Mouse (Mus musculus) small intestine, adult 2 months (tissue): ENCODE measurements around the gene Ralgapa2.

Experiments used
- CTCF ChIP-seq: fragments of 200-500 bp; IDR thresholded peaks from 2 replicates; pipeline ENCODE4 v1.5.1; 2012; ENCODE audit warnings: low read depth, mild to moderate bottlenecking, control low read depth, inconsistent platforms, low read length, moderate library complexity, mixed read lengths; ENCODE audit not compliant: insufficient replicate concordance, insufficient read length; ENCODE audit errors: extremely low read depth
- POLR2A ChIP-seq: fragments of 200-500 bp; IDR thresholded peaks from 2 replicates; pipeline ENCODE4 v1.6.1; 2012; ENCODE audit warnings: low read depth, mild to moderate bottlenecking, control low read depth, inconsistent platforms, low read length, moderate library complexity

DNA sequence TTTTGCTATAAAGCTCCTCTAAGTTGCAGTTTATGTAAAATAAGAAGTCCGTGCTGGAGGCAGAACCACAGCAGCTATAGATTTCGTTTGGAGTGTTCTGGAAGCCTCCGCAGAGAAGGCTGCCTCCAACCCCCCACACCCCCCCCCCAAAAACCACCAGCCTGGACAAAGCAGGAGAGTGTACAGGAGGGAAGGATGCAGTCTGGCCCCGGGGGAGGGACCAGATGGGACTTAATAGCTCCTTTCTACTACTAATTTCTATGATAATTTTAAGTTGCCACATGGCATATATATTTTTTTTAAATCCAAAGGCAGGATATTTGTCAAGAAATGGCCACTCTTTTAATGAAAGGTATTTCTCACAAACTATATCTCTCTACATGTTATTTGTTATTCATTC is 198.3 kb downstream of the Ralgapa2 start:
- TF ChIP-seq CTCF (no peak), POLR2A (no peak)
